Comparison of ENCODE assay signal across 24 mouse cellular contexts in genomic region chr4:73719819-73720218, GRCm38 (mm10). TPM values are rescaled to one million over a fixed set of nuclear protein-coding genes. Genes with fewer than 3 reads are reported as not detected.
DNase-seq lines count a peak whose midpoint lies in the region; ATAC-seq lines count a peak whose summit lies in the region.
"Had no signal": no experiment of that assay in that cellular context is flagged by ENCODE, and none has a peak within 500 bp of the region (broad histone marks: within the 10 kb centered on the region; RNA-seq: fewer than 3 reads in every experiment).

No protein-coding gene starts in this region.

- H3K9me3 ChIP-seq in intestine, embryonic 14.5 days (ENCODE audit: control insufficient read depth, low read length) = no peaks in the 10 kb centered on the region
- no peaks in the 10 kb centered on the region for H3K9me3 ChIP-seq in intestine, embryonic 16.5 days (ENCODE audit: control insufficient read depth, low read length)
- H3K9me3 ChIP-seq: embryonic facial prominence, embryonic 10.5 days; embryonic facial prominence, embryonic 12.5 days; forebrain, embryonic 12.5 days had no signal

- ATAC-seq in intestine, embryonic 14.5 days (replicated peaks; ENCODE audit: low FRiP score, low TSS enrichment, low read depth) = 0 out of 2 replicates have a peak, but pooled peaks have one; percentile 23
- peak; percentile 91 for ATAC-seq in intestine, embryonic 16.5 days
- ATAC-seq: CD4-positive, CD25-positive, alpha-beta regulatory T cell, adult 4 months; forebrain, embryonic 14.5 days; forebrain, embryonic 16.5 days had no signal

- H3K36me3 ChIP-seq in intestine, embryonic 14.5 days (ENCODE audit: control insufficient read depth, insufficient read depth, low read length) = no peaks in the 10 kb centered on the region
- H3K36me3 ChIP-seq in intestine, embryonic 16.5 days (ENCODE audit: control insufficient read depth, insufficient read depth, low read length) = no peaks in the 10 kb centered on the region
- H3K36me3 ChIP-seq: embryonic facial prominence, embryonic 10.5 days; embryonic facial prominence, embryonic 12.5 days; forebrain, embryonic 12.5 days; G1E had no signal

- no peak overlapping the region for H3K4me3 ChIP-seq in intestine, embryonic 14.5 days (ENCODE audit: low read depth, low read length)
- H3K4me3 ChIP-seq in intestine, embryonic 16.5 days (ENCODE audit: low read length) = no peak overlapping the region
- H3K4me3 ChIP-seq: embryonic facial prominence, embryonic 10.5 days; embryonic facial prominence, embryonic 12.5 days; forebrain, embryonic 12.5 days had no signal

- H3K27ac ChIP-seq in intestine, embryonic 14.5 days (ENCODE audit: low read depth) = no peak overlapping the region
- no peak overlapping the region for H3K27ac ChIP-seq in intestine, embryonic 16.5 days (ENCODE audit: low read length)
- H3K27ac ChIP-seq: embryonic facial prominence, embryonic 10.5 days; embryonic facial prominence, embryonic 12.5 days; forebrain, embryonic 12.5 days had no signal

- no peak overlapping the region for H3K4me2 ChIP-seq in intestine, embryonic 14.5 days (ENCODE audit: low read length)
- H3K4me2 ChIP-seq in intestine, embryonic 16.5 days (ENCODE audit: low read depth, low read length) = no peak overlapping the region
- H3K4me2 ChIP-seq: embryonic facial prominence, embryonic 12.5 days; forebrain, embryonic 12.5 days had no signal

- no peak for DNase-seq in intestine, embryonic 14.5 days (ENCODE audit: low spot score)
- peak; percentile 64 for DNase-seq in large intestine, adult 2 months (ENCODE audit: low read depth, low spot score)
- DNase-seq in liver (no peak), MN1 (ENCODE audit: low spot score) (no peak)
- DNase-seq: adrenal gland, adult 2 months; adrenal gland, postnatal 10 days; adrenal gland, postnatal 36 days; B cell, adult 2 months; cerebellum, adult 11-12 months; cerebellum, adult 2 months; cerebellum, adult 9-10 months; cerebellum, postnatal 10 days; cerebellum, postnatal 25 days had no signal

- no peaks in the 10 kb centered on the region for H3K4me1 ChIP-seq in intestine, embryonic 14.5 days (replicated peaks; ENCODE audit: control insufficient read depth, insufficient read depth, low read length)
- no peaks in the 10 kb centered on the region for H3K4me1 ChIP-seq in intestine, embryonic 16.5 days (ENCODE audit: control insufficient read depth, insufficient read depth, low read length)
- H3K4me1 ChIP-seq: embryonic facial prominence, embryonic 10.5 days; embryonic facial prominence, embryonic 12.5 days; forebrain, embryonic 12.5 days had no signal

- no peak overlapping the region for H3K9ac ChIP-seq in intestine, embryonic 14.5 days (ENCODE audit: low read length)
- no peak overlapping the region for H3K9ac ChIP-seq in intestine, embryonic 16.5 days (ENCODE audit: low read depth, low read length)
- H3K9ac ChIP-seq: embryonic facial prominence, embryonic 12.5 days; forebrain, embryonic 12.5 days had no signal

- no peaks in the 10 kb centered on the region for H3K27me3 ChIP-seq in intestine, embryonic 14.5 days (replicated peaks; ENCODE audit: control insufficient read depth, insufficient read depth, low read length)
- H3K27me3 ChIP-seq in intestine, embryonic 16.5 days (replicated peaks; ENCODE audit: control insufficient read depth, insufficient read depth, low read length) = no peaks in the 10 kb centered on the region
- H3K27me3 ChIP-seq: CH12.LX; embryonic facial prominence, embryonic 12.5 days; forebrain, embryonic 12.5 days had no signal

RNA-seq across cellular contexts. Expression of gene Gm428, which starts 36.5 kb away (rescaled TPM):
- polyA plus RNA-seq in intestine, embryonic 14.5 days (2014; fragmentation: Nextera tagmentation; extraction: Ambion mirVana) = not detected in 2 replicates
- polyA plus RNA-seq in intestine, embryonic 16.5 days (2015; fragmentation: Nextera tagmentation; extraction: Ambion mirVana) = not detected in 2 replicates
- not detected in 2 replicates for polyA plus RNA-seq in large intestine, adult 2 months (2012; rRNA removed)
- polyA plus RNA-seq: adrenal gland, adult 2 months; CD4-positive, CD25-positive, alpha-beta regulatory T cell, adult 4 months; cerebellum, adult 2 months; cortical plate, adult 2 months; embryonic facial prominence, embryonic 10.5 days; embryonic facial prominence, embryonic 12.5 days; embryonic facial prominence, embryonic 14.5 days; forebrain, embryonic 12.5 days; forebrain, embryonic 14.5 days; forebrain, embryonic 16.5 days; G1E had no signal

RNA-seq across cellular contexts. Expression of gene Gm11239, which starts 51.7 kb away (rescaled TPM):
- polyA plus RNA-seq in intestine, embryonic 14.5 days (2014; fragmentation: Nextera tagmentation; extraction: Ambion mirVana) = not detected in 2 replicates
- not detected in 2 replicates for polyA plus RNA-seq in intestine, embryonic 16.5 days (2015; fragmentation: Nextera tagmentation; extraction: Ambion mirVana)
- polyA plus RNA-seq in large intestine, adult 2 months (2012; rRNA removed) = not detected in 2 replicates
- polyA plus RNA-seq: adrenal gland, adult 2 months; CD4-positive, CD25-positive, alpha-beta regulatory T cell, adult 4 months; cerebellum, adult 2 months; cortical plate, adult 2 months; embryonic facial prominence, embryonic 10.5 days; embryonic facial prominence, embryonic 12.5 days; embryonic facial prominence, embryonic 14.5 days; forebrain, embryonic 12.5 days; forebrain, embryonic 14.5 days; forebrain, embryonic 16.5 days; G1E had no signal
